Mouse (Mus musculus) CH12.LX (cell line): ENCODE data around the gene Irx3.

Experiments used
- CHD2 ChIP-seq: IDR thresholded peaks from 2 replicates; pipeline ENCODE4 v1.6.1; 2011; ENCODE audit warnings: low read length, improper control_type of control experiment
- CTCF ChIP-seq, 2 experiments: IDR thresholded peaks in 1 of 2; conservative IDR thresholded peaks in 1 of 2; 2 replicates each; pipeline ENCODE4 v1.5.1; 2011 to 2012; ENCODE audit warnings: low read depth in 2 of 2, low read length in 2 of 2, improper control_type of control experiment in 1 of 2, inconsistent platforms in 1 of 2, mild to moderate bottlenecking in 1 of 2, moderate library complexity in 1 of 2
- ELF1 ChIP-seq: IDR thresholded peaks from 2 replicates; pipeline ENCODE4 v1.6.1; 2014; ENCODE audit warnings: low read depth, mild to moderate bottlenecking, inconsistent platforms, low read length, improper control_type of control experiment
- KAT2A ChIP-seq: IDR thresholded peaks from 2 replicates; pipeline ENCODE4 v1.6.1; 2012; ENCODE audit warnings: low read length, improper control_type of control experiment, inconsistent platforms; ENCODE audit not compliant: insufficient replicate concordance
- MAFK ChIP-seq: IDR thresholded peaks from 2 replicates; pipeline ENCODE4 v1.6.1; 2011; ENCODE audit warnings: low read length, improper control_type of control experiment; ENCODE audit not compliant: insufficient replicate concordance
- MAX ChIP-seq: IDR thresholded peaks from 2 replicates; pipeline ENCODE4 v1.6.1; 2011; ENCODE audit warnings: low read length, improper control_type of control experiment
- MEF2A ChIP-seq: IDR thresholded peaks from 2 replicates; pipeline ENCODE4 v1.6.1; 2014; ENCODE audit warnings: low read depth, mild to moderate bottlenecking, inconsistent platforms, low read length, improper control_type of control experiment, borderline replicate concordance
- NRF1 ChIP-seq: IDR thresholded peaks from 2 replicates; pipeline ENCODE4 v1.6.1; 2014; ENCODE audit warnings: low read depth, mild to moderate bottlenecking, inconsistent platforms, low read length, improper control_type of control experiment, moderate library complexity
- POLR2A ChIP-seq: IDR thresholded peaks from 2 replicates; pipeline ENCODE4 v1.6.1; 2011; ENCODE audit warnings: low read depth, mild to moderate bottlenecking, improper control_type of control experiment, low read length
- POLR2AphosphoS2 ChIP-seq: IDR thresholded peaks from 2 replicates; pipeline ENCODE4 v1.6.1; 2011; ENCODE audit warnings: low read depth, low read length, improper control_type of control experiment
- TCF12 ChIP-seq: IDR thresholded peaks from 2 replicates; pipeline ENCODE4 v1.6.1; 2014; ENCODE audit warnings: low read depth, mild to moderate bottlenecking, inconsistent platforms, low read length, improper control_type of control experiment
- ZC3H11A ChIP-seq: IDR thresholded peaks from 2 replicates; pipeline ENCODE4 v1.6.1; 2012; ENCODE audit warnings: low read depth, mild to moderate bottlenecking, inconsistent platforms, low read length, improper control_type of control experiment
- ZNF384 ChIP-seq: IDR thresholded peaks from 2 replicates; pipeline ENCODE4 v1.6.1; 2012; ENCODE audit warnings: low read depth, low read length, improper control_type of control experiment, inconsistent platforms

DNA sequence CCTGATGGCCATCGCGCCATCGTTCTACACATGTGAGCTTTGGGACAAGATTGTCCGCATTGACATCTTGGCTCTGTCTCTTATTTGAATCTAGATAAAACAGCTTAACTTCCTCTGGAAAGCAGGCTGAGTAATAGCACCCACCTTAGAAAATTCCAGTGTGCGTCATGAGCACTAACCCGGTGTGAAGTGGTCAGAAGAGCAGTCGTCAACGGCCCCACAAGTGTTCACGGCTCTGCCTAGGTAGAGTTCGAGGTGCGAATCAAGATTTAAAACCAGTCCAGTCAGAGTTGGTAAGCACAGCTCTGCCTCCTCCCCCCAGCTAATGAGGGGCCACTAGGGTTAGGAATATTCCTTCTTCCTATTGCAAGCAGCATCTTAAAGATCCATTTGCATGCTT is 21.5 kb upstream of the Irx3 start:
- no peak for TF ChIP-seq ELF1
- no peak for TF ChIP-seq POLR2A
- no peak for TF ChIP-seq MAFK
- TF ChIP-seq CTCF (conservative IDR thresholded peaks at IDR 0.05 in 1 of 2, IDR thresholded peaks at IDR 0.05 in 1 of 2; ENCODE audit: low read depth in 2 of 2, low read length in 2 of 2) = no peak
- TF ChIP-seq ZNF384 = no peak
- TF ChIP-seq MEF2A = no peak
- TF ChIP-seq CHD2 = no peak
- no peak for TF ChIP-seq TCF12
- no peak for TF ChIP-seq NRF1
- TF ChIP-seq ZC3H11A = no peak
- no peak for TF ChIP-seq KAT2A
- no peak for TF ChIP-seq POLR2AphosphoS2
- no peak for TF ChIP-seq MAX
